In genomic region chr10:100282471-100282870, GRCm38 (mm10) we compare ENCODE assay signal across 43 mouse cellular contexts. TPM values are rescaled to one million over a fixed set of nuclear protein-coding genes. Genes with fewer than 3 reads are reported as not detected.
"Had no signal": no experiment of that assay in that cellular context is flagged by ENCODE, and none has a peak within 500 bp of the region (broad histone marks: within the 10 kb centered on the region; RNA-seq: fewer than 3 reads in every experiment).

No protein-coding gene starts in this region.

- H3K9ac ChIP-seq: heart, embryonic 13.5 days; heart, embryonic 15.5 days; hindbrain, embryonic 13.5 days; hindbrain, embryonic 15.5 days; kidney, embryonic 15.5 days; limb, embryonic 13.5 days; limb, embryonic 15.5 days; liver, embryonic 12.5 days; liver, embryonic 14.5 days had no signal

- H3K36me3 ChIP-seq: heart, embryonic 13.5 days; heart, embryonic 15.5 days; hindbrain, embryonic 13.5 days; hindbrain, embryonic 15.5 days; kidney, embryonic 15.5 days; limb, embryonic 13.5 days; limb, embryonic 15.5 days; liver, embryonic 12.5 days had no signal

- H3K27ac ChIP-seq: heart, embryonic 13.5 days; heart, embryonic 15.5 days; hindbrain, embryonic 13.5 days; hindbrain, embryonic 15.5 days; hindbrain, postnatal 0 days; kidney, embryonic 15.5 days; kidney, postnatal 0 days; limb, embryonic 13.5 days; limb, embryonic 15.5 days; liver, embryonic 12.5 days; liver, embryonic 14.5 days had no signal

- H3K4me1 ChIP-seq: heart, embryonic 13.5 days; heart, embryonic 15.5 days; hindbrain, embryonic 13.5 days; hindbrain, embryonic 15.5 days; kidney, embryonic 15.5 days; limb, embryonic 13.5 days; limb, embryonic 15.5 days; liver, embryonic 12.5 days had no signal

- DNase-seq: gastrocnemius, postnatal 14 days; gastrocnemius, postnatal 36 days; heart, adult 11 months; heart, adult 2 months; heart, postnatal 14 days; heart, postnatal 36 days; kidney, adult 11 months; kidney, adult 2 months; kidney, adult 9 months; kidney, postnatal 14 days; kidney, postnatal 36 days; layer of hippocampus, adult 9-11 months; layer of hippocampus, postnatal 36 days; left cerebral cortex, postnatal 4 days had no signal

- H3K4me2 ChIP-seq: heart, embryonic 11.5 days; heart, embryonic 13.5 days; heart, embryonic 15.5 days; hindbrain, embryonic 13.5 days; hindbrain, embryonic 15.5 days; kidney, embryonic 15.5 days; limb, embryonic 13.5 days; limb, embryonic 15.5 days; liver, embryonic 12.5 days had no signal

- H3K9me3 ChIP-seq: heart, embryonic 13.5 days; heart, embryonic 15.5 days; hindbrain, embryonic 13.5 days; hindbrain, embryonic 15.5 days; kidney, embryonic 15.5 days; limb, embryonic 13.5 days; limb, embryonic 15.5 days; liver, embryonic 12.5 days had no signal

- H3K27me3 ChIP-seq: heart, embryonic 13.5 days; heart, embryonic 15.5 days; hindbrain, embryonic 13.5 days; hindbrain, embryonic 15.5 days; kidney, embryonic 15.5 days; limb, embryonic 13.5 days; limb, embryonic 15.5 days; liver, embryonic 12.5 days had no signal

- H3K4me3 ChIP-seq: heart, adult 2 months; heart, embryonic 13.5 days; heart, embryonic 15.5 days; hindbrain, embryonic 13.5 days; hindbrain, embryonic 15.5 days; kidney, embryonic 15.5 days; limb, embryonic 13.5 days; limb, embryonic 15.5 days; liver, embryonic 12.5 days had no signal

- ATAC-seq: hindbrain, postnatal 0 days; intestine, embryonic 16.5 days; liver, embryonic 12.5 days had no signal

RNA-seq across cellular contexts. Expression of gene Gm4301, which starts 53.0 kb away (rescaled TPM):
- total RNA-seq: gastrocnemius, adult 8-10 months; gastrocnemius, postnatal 14 days; gastrocnemius, postnatal 36 days; heart, adult 2 months; heart, postnatal 14 days; heart, postnatal 36 days; hematopoietic stem cell, adult 5-6 weeks; hindbrain, postnatal 0 days; layer of hippocampus, adult 18-20 months; layer of hippocampus, adult 8-10 months; layer of hippocampus, postnatal 14 days; layer of hippocampus, postnatal 36 days; left cerebral cortex, adult 18-20 months; left cerebral cortex, adult 8-10 months; left cerebral cortex, postnatal 10 days; left cerebral cortex, postnatal 25 days; left cerebral cortex, postnatal 4 days; liver, adult 2 months had no signal
- polyA plus RNA-seq: gonadal fat pad, adult 2 months; heart, adult 2 months; heart, embryonic 11.5 days; heart, embryonic 13.5 days; heart, embryonic 15.5 days; heart, postnatal 0 days; hindbrain, embryonic 11.5 days; hindbrain, embryonic 13.5 days; hindbrain, embryonic 15.5 days; hindbrain, postnatal 0 days; intestine, embryonic 14.5 days; intestine, embryonic 16.5 days; kidney, adult 2 months; kidney, embryonic 15.5 days; kidney, postnatal 0 days; large intestine, adult 2 months; limb, embryonic 11.5 days; limb, embryonic 13.5 days; limb, embryonic 15.5 days; liver, adult 2 months; liver, embryonic 12.5 days; liver, embryonic 14.5 days had no signal

RNA-seq across cellular contexts. Expression of gene Gm4302, which starts 58.2 kb away (rescaled TPM):
- total RNA-seq: gastrocnemius, adult 8-10 months; gastrocnemius, postnatal 14 days; gastrocnemius, postnatal 36 days; heart, adult 2 months; heart, postnatal 14 days; heart, postnatal 36 days; hematopoietic stem cell, adult 5-6 weeks; hindbrain, postnatal 0 days; layer of hippocampus, adult 18-20 months; layer of hippocampus, adult 8-10 months; layer of hippocampus, postnatal 14 days; layer of hippocampus, postnatal 36 days; left cerebral cortex, adult 18-20 months; left cerebral cortex, adult 8-10 months; left cerebral cortex, postnatal 10 days; left cerebral cortex, postnatal 25 days; left cerebral cortex, postnatal 4 days; liver, adult 2 months had no signal
- polyA plus RNA-seq: gonadal fat pad, adult 2 months; heart, adult 2 months; heart, embryonic 11.5 days; heart, embryonic 13.5 days; heart, embryonic 15.5 days; heart, postnatal 0 days; hindbrain, embryonic 11.5 days; hindbrain, embryonic 13.5 days; hindbrain, embryonic 15.5 days; hindbrain, postnatal 0 days; intestine, embryonic 14.5 days; intestine, embryonic 16.5 days; kidney, adult 2 months; kidney, embryonic 15.5 days; kidney, postnatal 0 days; large intestine, adult 2 months; limb, embryonic 11.5 days; limb, embryonic 13.5 days; limb, embryonic 15.5 days; liver, adult 2 months; liver, embryonic 12.5 days; liver, embryonic 14.5 days had no signal
